Mouse (Mus musculus): Measurements from ENCODE around the gene Braf.

DNA sequence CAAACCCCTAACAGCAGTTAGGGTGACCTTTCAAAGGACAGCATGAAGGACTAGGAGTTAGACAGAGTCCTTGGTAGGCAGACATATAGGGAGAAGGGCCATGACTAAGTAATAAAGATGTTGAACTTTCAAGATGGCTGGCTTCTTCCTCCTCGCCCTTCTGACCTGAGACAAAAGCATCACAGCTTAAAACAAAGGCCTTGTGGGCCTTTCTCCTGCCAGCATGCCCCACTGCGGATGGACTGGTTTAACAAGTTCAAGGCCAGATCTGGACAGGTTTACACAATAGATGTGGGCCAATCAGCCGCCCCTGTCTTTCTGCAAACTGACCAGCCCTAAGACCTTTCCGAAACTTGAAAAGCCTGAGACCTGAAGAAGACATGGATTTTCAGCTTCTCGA, 2.8 kb upstream of the Braf start:
- TF ChIP-seq CTCF (IDR thresholded peaks at IDR 0.05; ENCODE audit: low read depth, low read length) (no peak), POLR2A (IDR thresholded peaks at IDR 0.05; ENCODE audit: borderline replicate concordance, low read depth, low read length) (no peak)

All from bone marrow macrophage, adult 2 months (primary cell).